In the genomic region with DNA sequence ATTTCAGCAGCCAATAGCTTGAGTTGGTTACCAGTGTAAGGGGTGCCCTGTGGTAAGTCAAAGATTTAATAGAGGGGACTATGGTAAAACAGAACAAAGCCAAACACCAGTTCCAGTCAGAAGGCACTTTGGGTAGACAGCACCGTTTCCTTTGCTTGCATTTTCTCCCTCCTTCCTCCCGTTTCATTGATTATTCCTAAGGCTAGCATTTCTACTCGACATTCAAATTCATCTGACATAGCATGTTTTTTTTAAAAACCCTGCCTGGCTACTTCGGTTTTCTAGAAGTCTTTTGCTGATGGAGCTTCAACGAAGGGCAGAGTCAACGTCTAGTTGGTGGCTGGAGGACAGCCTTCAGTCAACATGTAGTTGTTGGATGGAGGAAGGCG, we compare ENCODE assay signal across 22 mouse cellular contexts. TPM values are rescaled to one million over a fixed set of nuclear protein-coding genes. Genes with fewer than 3 reads are reported as not detected.
DNase-seq lines count a peak whose midpoint lies in the region; ATAC-seq and TF ChIP-seq lines count a peak whose summit lies in the region.
"Had no signal": no experiment of that assay in that cellular context is flagged by ENCODE, and none has a peak within 500 bp of the region (broad histone marks: within the 10 kb centered on the region; RNA-seq: fewer than 3 reads in every experiment).

No protein-coding gene starts in this region.

- 0 out of 2 replicates have a peak overlapping the region, but pooled peaks have one; percentile 0 for H3K27ac ChIP-seq in gastrocnemius, adult 2 months
- 0 out of 2 replicates have a peak overlapping the region, but pooled peaks have one; percentile 16 for H3K27ac ChIP-seq in liver, postnatal 0 days (ENCODE audit: low read depth)
- H3K27ac ChIP-seq in liver, embryonic 12.5 days: no peak overlapping the region
- H3K27ac ChIP-seq in macrophage: peak overlapping the region; percentile 51
- H3K27ac ChIP-seq: embryonic facial prominence, embryonic 10.5 days; embryonic facial prominence, embryonic 12.5 days; forebrain, embryonic 13.5 days; forebrain, embryonic 15.5 days had no signal

- H3K4me2 ChIP-seq in liver, postnatal 0 days (ENCODE audit: low read depth, low read length): no peak overlapping the region
- no peak overlapping the region for H3K4me2 ChIP-seq in liver, embryonic 12.5 days
- H3K4me2 ChIP-seq: embryonic facial prominence, embryonic 12.5 days; forebrain, embryonic 13.5 days; forebrain, embryonic 15.5 days had no signal

- no peaks in the 10 kb centered on the region for H3K36me3 ChIP-seq in liver, postnatal 0 days (replicated peaks; ENCODE audit: insufficient read depth, low read length)
- H3K36me3 ChIP-seq in liver, embryonic 12.5 days: no peaks in the 10 kb centered on the region
- H3K36me3 ChIP-seq in macrophage (ENCODE audit: inconsistent target): no peaks in the 10 kb centered on the region
- H3K36me3 ChIP-seq: embryonic facial prominence, embryonic 10.5 days; embryonic facial prominence, embryonic 12.5 days; forebrain, embryonic 15.5 days; G1E had no signal

- H3K79me2 ChIP-seq in macrophage (ENCODE audit: inconsistent target): no peaks in the 10 kb centered on the region

- no peak overlapping the region for H3K9ac ChIP-seq in liver, postnatal 0 days (replicated peaks)
- no peak overlapping the region for H3K9ac ChIP-seq in liver, embryonic 12.5 days
- H3K9ac ChIP-seq: embryonic facial prominence, embryonic 12.5 days; forebrain, embryonic 13.5 days; forebrain, embryonic 15.5 days; forebrain, postnatal 0 days had no signal

- DNase-seq in gastrocnemius, adult 2 months: no peak
- DNase-seq in gastrocnemius, adult 8-10 months (ENCODE audit: low spot score in 2 of 2): no peak
- DNase-seq in liver, postnatal 0 days: no peak
- no peak for DNase-seq in neural tube, embryonic 10.5 days (ENCODE audit: extremely low spot score, low spot score)
- DNase-seq: adrenal gland, adult 2 months; adrenal gland, postnatal 10 days; adrenal gland, postnatal 25 days; cerebellum, adult 11-12 months; cerebellum, adult 2 months; cerebellum, adult 9-10 months; cerebellum, postnatal 10 days; cerebellum, postnatal 25 days; forebrain, postnatal 0 days had no signal

- no peak overlapping the region for H3K4me3 ChIP-seq in gastrocnemius, adult 2 months
- no peak overlapping the region for H3K4me3 ChIP-seq in liver, postnatal 0 days (ENCODE audit: low read depth, low read length)
- no peak overlapping the region for H3K4me3 ChIP-seq in liver, embryonic 12.5 days
- no peak overlapping the region for H3K4me3 ChIP-seq in macrophage (ENCODE audit: inconsistent target)
- H3K4me3 ChIP-seq: embryonic facial prominence, embryonic 10.5 days; embryonic facial prominence, embryonic 12.5 days; forebrain, embryonic 13.5 days; forebrain, embryonic 15.5 days had no signal

- no peak for TF ChIP-seq CTCF in gastrocnemius, adult 2 months (IDR thresholded peaks at IDR 0.05)
- no peak for TF ChIP-seq CTCF in liver, postnatal 0 days (IDR thresholded peaks at IDR 0.05; ENCODE audit: low read depth)

- no peak for ATAC-seq in liver, postnatal 0 days
- ATAC-seq in liver, embryonic 12.5 days: no peak
- ATAC-seq: CD4-positive, CD25-positive, alpha-beta regulatory T cell, adult 4 months; forebrain, embryonic 13.5 days; forebrain, embryonic 15.5 days; forebrain, postnatal 0 days had no signal

- peaks cover 29% of the 10 kb centered on the region for H3K4me1 ChIP-seq in liver, postnatal 0 days (ENCODE audit: insufficient read depth)
- H3K4me1 ChIP-seq in liver, embryonic 12.5 days: peaks cover 12% of the 10 kb centered on the region

- no peak for TF ChIP-seq EP300 in liver, postnatal 0 days (IDR thresholded peaks at IDR 0.05; ENCODE audit: low read depth)

- H3K27me3 ChIP-seq in liver, postnatal 0 days (ENCODE audit: insufficient read depth, low read length): no peaks in the 10 kb centered on the region
- H3K27me3 ChIP-seq in liver, embryonic 12.5 days (replicated peaks): no peaks in the 10 kb centered on the region
- H3K27me3 ChIP-seq: CH12.LX; embryonic facial prominence, embryonic 12.5 days; forebrain, embryonic 13.5 days; forebrain, embryonic 15.5 days had no signal

- intact Hi-C loops in gastrocnemius, adult 2 months (cut with DNase I): no loop called here

- no peaks in the 10 kb centered on the region for H3K9me3 ChIP-seq in liver, postnatal 0 days (ENCODE audit: low read length)
- no peaks in the 10 kb centered on the region for H3K9me3 ChIP-seq in liver, embryonic 12.5 days (replicated peaks)
- H3K9me3 ChIP-seq: embryonic facial prominence, embryonic 10.5 days; embryonic facial prominence, embryonic 12.5 days; forebrain, embryonic 13.5 days; forebrain, embryonic 15.5 days; G1E had no signal

- 77% methylated on average over 7 of the region's 7 CpGs for WGBS in liver, postnatal 0 days (ENCODE audit: insufficient replicate concordance)
- WGBS in liver, embryonic 12.5 days (ENCODE audit: insufficient replicate concordance): 75% methylated on average over 7 of the region's 7 CpGs
- WGBS in macrophage (ENCODE audit: missing documents): 80% methylated on average over 6 of the region's 7 CpGs

RNA-seq across cellular contexts. Expression of gene Slc38a2, which starts 16.2 kb away (rescaled TPM):
- total RNA-seq in gastrocnemius, adult 2 months (2021): 100 to 1,000 TPM; 115 to 116 TPM
- total RNA-seq in gastrocnemius, adult 8-10 months (2022): 100 to 1,000 TPM in 1 of 4 experiments, 10 to 100 TPM in 3; 60.8 to 209 (median 73.5) TPM
- 19.0 and 29.6 TPM in 2 replicates for polyA plus RNA-seq in liver, postnatal 0 days (2015; fragmentation: Nextera tagmentation; extraction: Ambion mirVana)
- polyA plus RNA-seq in liver, embryonic 12.5 days (2016; fragmentation: Nextera tagmentation; extraction: Ambion mirVana): 57.6 and 62.7 TPM in 2 replicates
- total RNA-seq in macrophage (2018; cell fraction: chromatin; rRNA removed): 100 to 1,000 TPM in 9 of 26 experiments, 10 to 100 TPM in 17; 12.5 to 208 (median 81.7) TPM
- total RNA-seq in macrophage (2018; cell fraction: cytosol; rRNA removed): 10 to 100 TPM; 11.6 to 70.8 (median 26.9) TPM
- total RNA-seq in macrophage (2018; cell fraction: nucleus; rRNA removed): 100 to 1,000 TPM in 13 of 26 experiments, 10 to 100 TPM in 13; 44.0 to 189 (median 105) TPM
- 7.9 to 34.0 TPM (median 16.4 TPM) in 3 replicates for polyA plus RNA-seq in macrophage (2018)
